Mouse (Mus musculus) B cell, adult 2 months (primary cell): Measurements from ENCODE around the gene Atrn.

ENCODE experiments used
- DNase-seq, 2 experiments: peaks; one replicate each; pipeline ENCODE4 v3.0.0; 2022

The Atrn gene

GRCm38 (mm10) chr2:131040854-131041825 is 134.8 kb downstream of the Atrn start:
- DNase-seq = no peak

- DNase-seq = no peak
Measured at GRCm38 (mm10) chr2:131042988-131043387, 136.7 kb downstream of the Atrn start, which contains the start of gene Gfra4. TSS of gene Gfra4 (minus strand) at chr2:131043088.

- DNase-seq = no peak
Measured at GRCm38 (mm10) chr2:131044354-131044852, 138.1 kb downstream of the Atrn start.

- DNase-seq = no peak
Measured at GRCm38 (mm10) chr2:131044989-131045720, 138.9 kb downstream of the Atrn start.

DNA sequence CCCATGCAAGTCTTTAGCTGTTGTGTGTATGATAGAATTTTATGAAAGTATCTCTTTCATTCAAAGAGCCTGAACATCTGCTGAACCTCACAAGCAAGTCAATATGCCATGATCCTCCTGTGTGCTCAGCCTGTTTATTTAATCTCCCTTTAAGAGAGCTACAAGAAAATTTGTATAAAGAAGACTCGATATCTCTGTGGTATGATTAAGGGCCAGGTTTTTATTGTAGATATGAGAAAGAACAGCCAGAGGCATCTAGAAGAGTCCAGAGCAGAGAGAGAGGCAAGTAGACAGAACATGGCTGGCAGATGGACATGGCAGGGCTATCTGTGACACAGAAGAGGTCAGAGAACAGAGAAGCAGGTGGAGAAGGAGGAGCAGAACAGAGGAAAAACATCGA is 139.7 kb downstream of the Atrn start:
- no peak for DNase-seq

DNA sequence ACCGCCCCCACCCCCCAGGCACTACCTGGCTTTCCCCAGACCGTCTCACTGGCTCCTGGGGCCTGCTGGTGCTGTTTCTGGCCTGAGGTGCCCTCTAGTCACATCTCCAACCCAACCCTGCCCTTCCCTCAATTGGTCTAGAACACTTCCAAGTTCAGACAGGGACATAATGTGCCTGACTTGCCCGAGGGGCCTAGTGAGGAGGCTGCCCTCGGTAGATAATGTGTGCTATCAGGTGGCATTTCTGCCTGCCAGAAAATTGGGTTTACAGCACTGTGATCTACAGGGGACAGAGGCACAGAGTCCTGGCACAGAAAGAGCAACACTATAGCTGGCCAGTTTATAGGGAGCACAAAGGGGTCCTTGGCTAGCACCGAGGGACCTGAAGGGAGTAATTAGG is 145.7 kb downstream of the Atrn start:
- no peak for DNase-seq

GRCm38 (mm10) chr2:131052862-131053418 is 146.6 kb downstream of the Atrn start:
- no peak for DNase-seq

DNA sequence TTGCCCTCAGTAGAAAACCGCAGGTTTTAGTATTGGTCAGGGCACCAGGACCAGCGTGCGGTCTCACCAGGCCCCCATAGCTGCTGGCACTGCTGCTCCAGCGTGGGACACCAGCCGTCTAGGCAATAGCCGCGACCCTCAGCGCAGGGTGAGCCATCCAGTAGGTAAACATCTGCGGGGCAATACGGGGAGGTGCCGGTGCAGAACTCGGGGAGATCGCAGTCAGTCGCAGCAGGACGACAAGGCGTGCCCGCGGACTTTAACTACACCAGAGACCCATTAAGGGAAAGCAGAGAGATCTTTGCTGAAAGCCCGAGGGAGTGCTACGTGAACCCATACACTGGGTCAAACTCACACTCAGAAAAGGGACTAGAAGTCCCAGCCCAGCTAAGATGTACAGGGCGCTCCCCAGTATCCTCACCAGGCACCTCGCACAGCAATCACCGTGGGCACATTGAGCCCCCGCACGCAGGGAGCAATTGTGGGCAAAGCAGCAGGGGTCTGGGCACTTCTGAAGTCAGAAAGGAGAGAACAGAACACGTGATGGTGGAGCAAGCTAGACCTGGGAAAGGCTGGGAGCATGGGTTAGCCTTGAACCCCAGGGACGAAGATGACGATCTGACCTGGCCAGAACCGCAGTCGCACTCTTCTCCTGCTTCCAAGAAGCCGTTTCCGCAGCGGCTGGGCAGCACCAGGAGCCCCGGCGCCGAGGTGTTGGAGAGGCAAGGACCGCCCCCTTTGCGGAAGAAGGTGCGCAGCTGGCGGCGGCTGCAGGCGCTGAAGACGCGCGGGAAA is 147.8 kb downstream of the Atrn start:
- peak in 1 of 2 experiments; percentile 7 for DNase-seq

DNA sequence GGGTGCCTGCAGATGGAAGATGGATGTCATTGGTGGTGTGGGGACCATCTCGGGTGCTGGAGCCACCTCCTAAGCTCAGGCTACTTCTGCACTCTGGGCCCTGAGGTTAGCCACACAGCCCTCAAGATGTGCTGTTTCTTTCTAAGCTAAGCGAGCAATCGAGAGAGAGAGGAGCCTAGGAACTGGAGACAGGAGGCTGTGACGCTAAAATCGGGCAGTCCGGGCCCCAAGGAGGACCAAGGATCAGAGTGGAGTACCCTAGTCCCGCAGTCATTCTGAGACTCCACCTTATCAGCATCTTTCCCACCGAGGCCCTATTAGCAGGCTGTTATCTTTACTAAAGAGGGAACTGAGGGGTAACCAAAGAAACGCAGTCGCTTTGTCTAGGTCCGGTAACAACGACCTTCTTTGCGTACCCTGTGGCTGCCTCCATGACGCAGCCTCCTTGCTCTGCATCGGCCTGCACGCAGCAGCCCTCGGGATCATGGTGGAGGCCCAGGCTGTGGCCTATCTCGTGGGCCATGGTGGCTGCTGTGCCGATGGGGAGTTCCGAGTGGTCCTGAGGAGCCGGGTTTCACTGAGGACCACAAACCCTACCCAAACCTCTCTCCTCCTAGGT is 148.5 kb downstream of the Atrn start:
- DNase-seq = no peak

- peak; percentile 68 to 72 for DNase-seq
Measured at GRCm38 (mm10) chr2:131055631-131056030, 149.3 kb downstream of the Atrn start.

- DNase-seq = peak in 1 of 2 experiments; percentile 12
Measured at GRCm38 (mm10) chr2:131056191-131056590, 149.9 kb downstream of the Atrn start.

- DNase-seq = no peak
Measured at GRCm38 (mm10) chr2:131058672-131059071, 152.4 kb downstream of the Atrn start.

GRCm38 (mm10) chr2:131059377-131059776 is 153.1 kb downstream of the Atrn start:
- no peak for DNase-seq

DNA sequence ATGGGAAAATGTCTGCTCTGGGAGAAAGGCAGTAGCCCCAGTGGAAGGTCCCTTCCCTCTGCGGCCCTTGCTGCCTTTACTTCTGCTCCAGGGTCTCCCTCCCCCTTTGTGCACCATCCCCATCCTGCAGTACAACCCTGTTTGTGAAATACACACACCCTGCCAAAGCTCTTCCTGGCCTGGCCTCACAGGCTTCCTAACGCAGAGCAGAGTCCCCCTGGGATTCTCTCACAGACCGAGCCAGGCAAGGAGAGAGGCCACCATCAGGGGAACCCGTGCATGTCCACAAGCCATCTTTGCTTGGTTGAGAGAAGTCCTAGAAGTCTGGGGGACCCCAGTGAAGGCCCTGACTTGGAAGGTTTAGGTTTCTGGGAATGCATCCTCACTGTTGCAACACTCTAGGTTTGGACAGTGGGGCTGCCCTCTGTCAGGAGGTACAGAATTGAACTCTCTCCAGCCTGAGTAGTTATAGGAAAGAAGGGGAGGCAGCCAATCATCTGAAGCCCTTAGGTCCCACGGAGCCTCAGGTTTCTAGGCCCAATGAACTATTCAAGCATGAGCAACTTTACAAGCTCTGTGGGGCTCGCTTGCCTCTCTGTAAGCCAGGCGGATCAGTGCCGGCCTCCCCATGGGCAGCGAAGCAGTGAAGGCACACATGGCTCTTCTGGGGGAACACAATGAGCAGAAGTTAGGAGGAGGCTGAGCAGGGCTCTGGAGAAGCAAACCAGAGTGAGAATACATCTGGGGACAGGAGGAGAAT is 153.7 kb downstream of the Atrn start:
- no peak for DNase-seq

GRCm38 (mm10) chr2:131060784-131061183 is 154.5 kb downstream of the Atrn start:
- DNase-seq = no peak

GRCm38 (mm10) chr2:131061607-131062006 is 155.3 kb downstream of the Atrn start:
- no peak for DNase-seq

DNA sequence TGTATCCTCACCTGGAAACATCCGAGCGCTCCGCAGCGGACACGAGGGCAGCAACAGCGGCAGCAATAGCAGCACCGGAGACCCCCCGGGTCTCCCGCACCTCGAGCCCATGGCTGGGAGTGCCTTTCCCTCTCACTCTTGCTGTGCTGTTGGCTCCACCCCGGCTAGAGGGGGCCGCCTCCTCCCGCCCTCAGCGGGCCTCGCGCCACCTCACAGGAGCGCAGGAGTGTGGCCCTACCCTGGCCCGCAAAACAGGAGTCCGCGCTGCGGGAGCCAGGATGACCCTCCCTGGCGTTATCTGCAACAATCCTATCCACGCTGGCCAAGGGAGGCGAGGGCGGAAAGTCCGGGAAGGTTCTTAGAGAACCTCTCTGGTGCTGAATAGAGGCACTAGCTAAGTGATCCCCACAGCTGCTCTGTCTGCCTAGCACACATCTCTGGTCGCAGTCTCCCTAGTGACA is 157.1 kb downstream of the Atrn start, which contains the start of gene Adam33:
TSS of gene Adam33 (minus strand) at position 411 of the 461 bp plus-strand sequence.
- no peak for DNase-seq

DNA sequence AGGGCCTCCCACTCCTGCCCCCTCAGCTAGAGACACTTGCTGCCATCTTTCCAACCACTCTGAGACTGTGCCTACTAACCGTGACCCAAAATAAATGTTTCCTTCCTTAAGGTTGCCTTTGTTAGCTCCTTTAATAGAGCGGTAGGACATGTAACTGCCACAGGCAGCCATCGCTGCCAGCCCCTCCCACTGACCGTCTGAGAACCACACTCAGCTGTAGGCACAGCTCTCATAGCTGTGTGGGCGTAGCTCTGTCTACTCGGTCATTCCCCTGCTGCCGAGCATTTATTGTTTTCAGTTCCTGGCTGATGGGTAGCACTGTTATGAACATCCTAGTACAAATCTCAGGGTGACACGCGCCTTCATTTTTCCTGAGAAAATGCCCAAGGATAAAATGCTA is 160.0 kb downstream of the Atrn start:
- no peak for DNase-seq

- DNase-seq = no peak
Measured at GRCm38 (mm10) chr2:131067481-131067880, 161.2 kb downstream of the Atrn start.

GRCm38 (mm10) chr2:131072536-131072935 is 166.2 kb downstream of the Atrn start:
- no peak for DNase-seq
